Mouse (Mus musculus): ENCODE results near the gene Dgkh. TPM values are rescaled to one million over a fixed set of nuclear protein-coding genes. Genes with fewer than 3 reads are reported as not detected.

Dgkh gene
- total RNA-seq, 2 experiments from 2014 or later, result 14.5 to 17.3 TPM

GRCm38 (mm10) chr14:78674606-78675005 lies 58.0 kb downstream of the Dgkh start:
- DNase-seq, result peak; percentile 22

GRCm38 (mm10) chr14:78669986-78670385 lies 62.6 kb downstream of the Dgkh start:
- no peak for DNase-seq

GRCm38 (mm10) chr14:78668291-78668690 lies 64.3 kb downstream of the Dgkh start:
- peak; percentile 86 for DNase-seq

GRCm38 (mm10) chr14:78667763-78668162 lies 64.8 kb downstream of the Dgkh start:
- DNase-seq, result no peak

GRCm38 (mm10) chr14:78662641-78663040 lies 69.9 kb downstream of the Dgkh start:
- DNase-seq, result no peak

GRCm38 (mm10) chr14:78661462-78661861 lies 71.1 kb downstream of the Dgkh start:
- DNase-seq, result no peak

- DNase-seq, result no peak
These were observed 73.9 kb downstream of the Dgkh start for GRCm38 (mm10) chr14:78658697-78659096.

- DNase-seq, result no peak
These were observed 75.5 kb downstream of the Dgkh start for GRCm38 (mm10) chr14:78656832-78657626.

- DNase-seq, result no peak
These were observed 77.5 kb downstream of the Dgkh start for GRCm38 (mm10) chr14:78654939-78655556.

- no peak for DNase-seq
These were observed 78.4 kb downstream of the Dgkh start for GRCm38 (mm10) chr14:78654196-78654595.

GRCm38 (mm10) chr14:78653333-78653732 lies 79.2 kb downstream of the Dgkh start:
- no peak for DNase-seq

- DNase-seq, result no peak
These were observed 80.9 kb downstream of the Dgkh start for GRCm38 (mm10) chr14:78651696-78652095.

GRCm38 (mm10) chr14:78650379-78651095 lies 82.0 kb downstream of the Dgkh start:
- no peak for DNase-seq

GRCm38 (mm10) chr14:78649525-78650274 lies 82.9 kb downstream of the Dgkh start:
- no peak for DNase-seq

- no peak for DNase-seq
These were observed 87.0 kb downstream of the Dgkh start for GRCm38 (mm10) chr14:78645622-78646021.

- DNase-seq, result no peak
These were observed 91.3 kb downstream of the Dgkh start for GRCm38 (mm10) chr14:78641314-78641713.

- no peak for DNase-seq
These were observed 92.9 kb downstream of the Dgkh start for GRCm38 (mm10) chr14:78639691-78640090.

- DNase-seq, result no peak
These were observed 96.8 kb downstream of the Dgkh start for GRCm38 (mm10) chr14:78635612-78636400.

- DNase-seq, result no peak
These were observed 99.8 kb downstream of the Dgkh start for GRCm38 (mm10) chr14:78632747-78633146.

- no peak for DNase-seq
These were observed 101.4 kb downstream of the Dgkh start for GRCm38 (mm10) chr14:78630923-78631875.

All from heart, postnatal 4 days (tissue).